Mouse (Mus musculus): ENCODE data around the gene Dlg4. TPM values are rescaled to one million over a fixed set of nuclear protein-coding genes. Genes with fewer than 3 reads are reported as not detected.

Dlg4 gene
- polyA plus RNA-seq, 1 experiment: 5.5 TPM

DNA sequence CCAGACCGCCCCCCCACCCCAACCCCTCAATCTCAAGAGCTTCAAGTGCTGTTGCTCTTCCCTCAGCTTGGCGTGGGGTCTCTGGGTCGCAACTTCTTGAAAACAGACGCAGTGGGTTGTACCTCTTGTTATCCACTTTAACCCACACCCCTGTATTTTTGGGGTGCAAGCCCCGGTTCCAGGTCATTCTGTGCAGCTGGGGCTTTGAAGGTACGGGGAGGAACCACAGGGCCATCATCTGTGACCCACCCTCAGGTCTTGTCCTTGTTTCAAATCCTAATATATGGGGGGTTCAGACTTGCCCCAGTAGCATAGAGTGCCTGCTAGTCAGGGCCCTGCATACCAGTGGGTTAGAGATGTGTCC lies 7.4 kb downstream of the Dlg4 start:
- Histone ChIP-seq H3K27me3 (ENCODE audit: control insufficient read depth, insufficient read depth, low read length) (peaks cover 15% of the 10 kb centered on the region), H3K4me1 (ENCODE audit: control insufficient read depth, insufficient read depth, insufficient read length, low read length) (peaks cover 5% of the 10 kb centered on the region), H3K36me3 (ENCODE audit: control insufficient read depth, insufficient read depth, low read length) (no peaks in the 10 kb centered on the region), H3K27ac (ENCODE audit: insufficient read depth, low read depth, low read length) (no peak overlapping the region), H3K4me3 (ENCODE audit: low read depth, low read length) (peak overlapping the region; percentile 27; the same call in 1 of the 2 replicates)
- no peak for TF ChIP-seq CTCF (IDR thresholded peaks at IDR 0.05; ENCODE audit: extremely low read depth, insufficient read length, insufficient replicate concordance, low read depth, low read length)
- TF ChIP-seq POLR2A (IDR thresholded peaks at IDR 0.05; ENCODE audit: low read depth, low read length): no peak
- WGBS: 31% methylated on average over 6 of the region's 6 CpGs

DNA sequence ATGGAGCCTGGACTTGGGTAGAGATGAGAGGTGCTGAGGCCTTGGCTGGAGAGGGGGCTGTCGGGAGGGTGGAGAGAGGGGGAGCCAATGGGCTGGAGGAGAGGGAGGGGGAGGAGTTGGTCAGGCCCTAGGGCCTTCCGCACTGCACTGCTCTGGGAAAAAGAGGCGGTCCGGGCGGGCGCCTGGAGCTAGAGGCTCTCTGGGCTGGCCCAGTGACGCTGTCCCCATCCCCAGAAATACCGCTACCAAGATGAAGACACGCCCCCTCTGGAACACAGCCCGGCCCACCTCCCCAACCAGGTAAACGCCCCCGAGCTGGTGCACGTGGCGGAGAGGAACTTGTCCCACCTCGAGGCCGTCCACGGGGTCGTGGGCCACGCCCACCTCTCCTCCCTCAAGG lies 9.9 kb downstream of the Dlg4 start:
- TF ChIP-seq CTCF (IDR thresholded peaks at IDR 0.05; ENCODE audit: extremely low read depth, insufficient read length, insufficient replicate concordance, low read depth, low read length): no peak
- TF ChIP-seq POLR2A (IDR thresholded peaks at IDR 0.05; ENCODE audit: low read depth, low read length): no peak
- Histone ChIP-seq H3K4me3 (ENCODE audit: low read depth, low read length) (peak overlapping the region; percentile 32), H3K27me3 (ENCODE audit: control insufficient read depth, insufficient read depth, low read length) (peaks cover 15% of the 10 kb centered on the region), H3K27ac (ENCODE audit: insufficient read depth, low read depth, low read length) (no peak overlapping the region), H3K36me3 (ENCODE audit: control insufficient read depth, insufficient read depth, low read length) (no peaks in the 10 kb centered on the region), H3K4me1 (ENCODE audit: control insufficient read depth, insufficient read depth, insufficient read length, low read length) (peaks cover 10% of the 10 kb centered on the region)
- 20% methylated on average over 19 of the region's 19 CpGs for WGBS

DNA sequence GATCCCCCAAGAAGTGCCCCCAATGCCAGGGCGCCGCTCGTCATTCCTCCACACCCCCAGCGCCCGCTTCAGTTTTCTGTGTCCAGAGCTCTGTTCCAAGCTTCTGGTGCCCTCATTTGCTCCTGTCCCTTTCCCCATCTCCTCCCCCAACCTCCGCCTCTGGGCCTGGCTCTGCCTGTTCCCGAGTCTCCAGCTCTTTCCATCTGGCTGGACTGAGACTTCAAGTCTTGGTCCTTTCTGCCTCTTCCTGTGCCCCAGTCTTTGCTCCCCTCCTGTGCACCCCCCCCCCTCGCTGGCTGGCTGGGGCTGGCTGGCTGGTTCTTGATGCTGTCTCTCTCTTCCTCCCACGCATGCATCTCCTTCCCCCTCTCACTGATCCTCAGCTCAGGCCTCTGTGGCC lies 10.7 kb downstream of the Dlg4 start:
- no peak overlapping the region for H3K27ac ChIP-seq (ENCODE audit: insufficient read depth, low read depth, low read length)
- peaks cover 15% of the 10 kb centered on the region for H3K27me3 ChIP-seq (ENCODE audit: control insufficient read depth, insufficient read depth, low read length)
- no peaks in the 10 kb centered on the region for H3K36me3 ChIP-seq (ENCODE audit: control insufficient read depth, insufficient read depth, low read length)
- peaks cover 10% of the 10 kb centered on the region for H3K4me1 ChIP-seq (ENCODE audit: control insufficient read depth, insufficient read depth, insufficient read length, low read length)
- 60% methylated on average over 9 of the region's 9 CpGs for WGBS
- no peak for TF ChIP-seq CTCF (IDR thresholded peaks at IDR 0.05; ENCODE audit: extremely low read depth, insufficient read length, insufficient replicate concordance, low read depth, low read length)
- peak overlapping the region; percentile 0; the same call in 1 of the 2 replicates for H3K4me3 ChIP-seq (ENCODE audit: low read depth, low read length)

DNA sequence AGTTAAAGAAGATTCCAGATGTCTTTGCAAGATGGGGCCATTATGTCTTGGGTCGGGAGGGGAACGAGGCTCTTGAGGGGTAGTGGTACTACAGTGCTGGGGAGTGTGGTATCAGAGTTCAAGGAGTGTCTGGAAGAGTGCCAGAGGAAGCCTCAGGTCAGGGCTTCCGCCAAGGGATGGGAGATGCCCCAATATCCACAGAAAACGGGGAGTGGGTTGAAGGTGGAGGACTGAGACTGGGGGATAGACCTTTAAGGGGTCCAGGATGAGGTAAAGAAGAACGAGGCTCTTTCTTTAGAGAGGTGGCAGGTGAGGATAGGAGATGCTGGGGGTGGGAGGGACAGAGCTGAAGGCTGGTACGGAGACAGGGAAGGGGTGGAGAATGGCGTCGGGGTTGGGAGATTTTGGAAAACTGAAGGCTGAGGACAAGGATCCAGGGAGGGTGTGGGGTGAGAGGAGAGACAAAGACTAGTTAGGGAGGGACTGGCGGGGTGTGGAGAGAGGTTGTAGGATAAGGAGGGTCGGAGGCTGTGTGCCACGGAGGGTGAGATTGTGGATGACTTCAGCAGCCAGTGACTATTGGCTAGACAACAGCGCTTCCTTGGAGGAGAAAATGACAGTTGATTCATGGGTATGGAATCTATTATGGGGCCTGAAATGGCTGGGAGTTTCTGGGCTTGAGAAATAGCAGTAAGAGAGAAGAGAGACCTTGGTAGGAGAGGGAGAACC lies 11.8 kb downstream of the Dlg4 start:
- 21% methylated on average over 12 of the region's 12 CpGs for WGBS
- TF ChIP-seq POLR2A (IDR thresholded peaks at IDR 0.05; ENCODE audit: low read depth, low read length) (no peak), CTCF (IDR thresholded peaks at IDR 0.05; ENCODE audit: extremely low read depth, insufficient read length, insufficient replicate concordance, low read depth, low read length) (no peak)
- H3K4me1 ChIP-seq (ENCODE audit: control insufficient read depth, insufficient read depth, insufficient read length, low read length): peaks cover 10% of the 10 kb centered on the region
- peak overlapping the region; percentile 15; the same call in 1 of the 2 replicates for H3K27ac ChIP-seq (ENCODE audit: insufficient read depth, low read depth, low read length)
- no peak overlapping the region for H3K4me3 ChIP-seq (ENCODE audit: low read depth, low read length)
- no peaks in the 10 kb centered on the region for H3K36me3 ChIP-seq (ENCODE audit: control insufficient read depth, insufficient read depth, low read length)
- H3K27me3 ChIP-seq (ENCODE audit: control insufficient read depth, insufficient read depth, low read length): peaks cover 12% of the 10 kb centered on the region

DNA sequence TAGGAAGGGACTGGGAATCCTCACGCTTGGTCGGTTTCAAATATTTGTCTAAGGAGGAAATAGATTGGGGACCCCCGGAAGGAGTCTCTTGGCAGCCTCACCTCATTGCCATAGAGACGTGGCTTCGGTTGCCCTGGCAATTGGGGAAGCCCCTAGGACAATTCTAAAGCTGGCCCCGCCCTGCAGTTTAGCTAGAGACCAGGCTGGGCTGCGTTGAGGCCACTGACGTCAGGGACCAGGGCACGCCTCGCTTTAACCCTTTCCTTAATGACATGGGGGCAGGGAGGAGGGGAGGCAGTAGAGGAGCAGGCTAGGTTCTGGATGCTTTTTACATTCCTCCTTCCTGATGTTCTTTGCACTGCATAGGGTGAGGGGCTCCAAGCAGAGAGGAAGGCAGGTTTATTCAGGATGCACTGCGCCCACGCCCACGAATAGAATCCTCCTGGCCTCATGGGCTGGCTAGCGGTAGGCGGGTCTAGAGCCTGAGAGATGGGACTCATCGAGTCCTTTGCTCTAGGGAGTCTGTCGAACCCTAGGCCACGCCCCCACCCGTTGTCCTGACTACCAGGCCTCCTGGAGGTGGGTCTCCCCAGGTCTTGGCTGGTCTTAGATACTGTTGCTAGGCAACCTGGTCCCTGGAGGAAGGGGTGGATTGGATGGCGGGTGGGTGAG lies 12.5 kb downstream of the Dlg4 start:
- Histone ChIP-seq H3K36me3 (ENCODE audit: control insufficient read depth, insufficient read depth, low read length) (no peaks in the 10 kb centered on the region), H3K4me1 (ENCODE audit: control insufficient read depth, insufficient read depth, insufficient read length, low read length) (peaks cover 10% of the 10 kb centered on the region), H3K27ac (ENCODE audit: insufficient read depth, low read depth, low read length) (peak overlapping the region; percentile 15; the same call in 1 of the 2 replicates), H3K27me3 (ENCODE audit: control insufficient read depth, insufficient read depth, low read length) (peaks cover 7% of the 10 kb centered on the region; the same call in 1 of the 2 replicates), H3K4me3 (ENCODE audit: low read depth, low read length) (peak overlapping the region; percentile 19)
- WGBS: 5% methylated on average over 20 of the region's 20 CpGs
- TF ChIP-seq POLR2A (IDR thresholded peaks at IDR 0.05; ENCODE audit: low read depth, low read length) (no peak), CTCF (IDR thresholded peaks at IDR 0.05; ENCODE audit: extremely low read depth, insufficient read length, insufficient replicate concordance, low read depth, low read length) (no peak)

DNA sequence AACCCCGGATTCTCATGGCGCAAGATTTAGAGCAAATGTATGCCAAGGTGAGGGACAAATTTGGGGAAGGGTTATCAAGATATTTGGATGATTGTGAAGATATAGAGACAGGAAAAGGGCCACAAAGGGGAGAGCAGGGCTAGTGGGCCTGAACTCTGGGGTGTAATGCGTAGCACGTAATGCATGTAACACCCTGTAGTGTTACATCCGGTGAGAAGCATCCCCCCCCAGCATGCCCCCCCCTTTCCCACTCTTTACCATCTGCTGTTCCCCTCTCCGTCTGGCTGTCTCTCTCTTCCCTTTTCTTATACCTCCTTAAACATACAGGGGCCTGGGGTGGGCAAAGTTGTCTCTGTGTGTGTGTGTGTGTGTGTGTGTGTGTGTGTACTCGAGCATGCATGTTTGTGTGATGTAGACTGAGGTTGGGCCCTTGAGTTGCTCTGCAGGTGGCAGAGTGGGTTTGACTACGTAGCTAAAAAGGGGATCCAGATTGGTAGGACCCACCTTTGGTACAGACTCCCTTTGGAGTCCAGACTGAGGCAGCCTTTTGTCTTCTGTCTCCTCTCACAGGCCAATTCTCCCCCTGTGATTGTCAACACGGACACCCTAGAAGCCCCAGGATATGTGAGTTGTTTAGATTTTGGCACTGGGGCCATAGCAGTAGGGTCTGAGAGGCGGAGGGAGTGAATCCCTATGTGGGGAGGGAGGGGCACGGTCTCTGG lies 13.2 kb downstream of the Dlg4 start:
- H3K36me3 ChIP-seq (ENCODE audit: control insufficient read depth, insufficient read depth, low read length): no peaks in the 10 kb centered on the region
- H3K27ac ChIP-seq (ENCODE audit: insufficient read depth, low read depth, low read length): no peak overlapping the region
- H3K4me3 ChIP-seq (ENCODE audit: low read depth, low read length): no peak overlapping the region
- TF ChIP-seq CTCF (IDR thresholded peaks at IDR 0.05; ENCODE audit: extremely low read depth, insufficient read length, insufficient replicate concordance, low read depth, low read length) (no peak), POLR2A (IDR thresholded peaks at IDR 0.05; ENCODE audit: low read depth, low read length) (no peak)
- 47% methylated on average over 11 of the region's 11 CpGs for WGBS
- H3K4me1 ChIP-seq (ENCODE audit: control insufficient read depth, insufficient read depth, insufficient read length, low read length): peaks cover 10% of the 10 kb centered on the region
- peaks cover 7% of the 10 kb centered on the region; the same call in 1 of the 2 replicates for H3K27me3 ChIP-seq (ENCODE audit: control insufficient read depth, insufficient read depth, low read length)

All from small intestine, adult 2 months (tissue).